9 mouse cellular contexts compared by ENCODE assay signal in the genomic region with DNA sequence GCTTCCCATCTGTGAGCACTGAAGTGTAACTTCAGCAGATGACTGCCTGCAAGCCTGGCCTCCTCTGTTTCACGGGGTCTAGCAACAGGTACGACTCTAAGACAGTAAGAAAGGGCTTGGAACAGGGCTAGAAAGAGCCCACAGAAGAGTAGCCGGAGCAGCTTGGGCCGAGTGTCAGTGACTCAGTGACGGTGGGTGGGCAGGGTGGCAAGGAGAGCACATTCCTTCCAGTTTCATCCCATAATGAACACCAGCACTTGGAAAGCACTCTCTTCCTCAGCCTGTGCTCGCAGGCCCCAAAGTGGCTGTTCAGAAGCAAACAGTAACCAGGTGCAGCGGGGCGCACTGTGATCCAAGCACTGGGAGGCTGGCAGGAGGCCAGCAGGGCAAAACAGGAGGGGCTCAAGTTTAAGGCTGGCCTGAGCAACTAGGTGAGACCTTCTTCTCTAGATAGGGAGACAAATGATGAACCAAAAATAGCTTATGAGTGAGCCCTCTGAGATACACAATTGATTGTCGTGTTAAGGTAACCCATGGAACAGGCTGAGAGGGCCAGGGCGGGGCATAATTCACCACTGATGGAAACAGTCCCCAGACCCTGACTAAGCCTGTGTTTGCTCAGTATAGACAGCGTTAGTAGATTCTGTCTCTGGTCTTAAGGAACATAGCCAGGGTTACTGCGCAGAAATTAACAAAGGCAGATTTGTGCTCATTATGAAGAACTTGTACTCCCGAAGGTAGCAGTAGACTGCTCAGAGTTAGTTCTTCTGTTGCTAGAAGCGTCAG. TPM values are rescaled to one million over a fixed set of nuclear protein-coding genes. Genes with fewer than 3 reads are reported as not detected.
DNase-seq lines count a peak whose midpoint lies in the region; ATAC-seq and TF ChIP-seq lines count a peak whose summit lies in the region.
"Had no signal": no experiment of that assay in that cellular context is flagged by ENCODE, and none has a peak within 500 bp of the region (broad histone marks: within the 10 kb centered on the region; RNA-seq: fewer than 3 reads in every experiment).

No protein-coding gene starts in this region.

- H3K9me3 ChIP-seq in heart, embryonic 11.5 days (replicated peaks; ENCODE audit: control insufficient read depth, low read length): no peaks in the 10 kb centered on the region
- no peaks in the 10 kb centered on the region for H3K9me3 ChIP-seq in E14TG2a.4 (ENCODE audit: low read length)
- H3K9me3 ChIP-seq in forebrain, embryonic 12.5 days: no peaks in the 10 kb centered on the region
- H3K9me3 ChIP-seq in limb, embryonic 15.5 days: no peaks in the 10 kb centered on the region

- no peak overlapping the region for H3K4me3 ChIP-seq in heart, embryonic 11.5 days (ENCODE audit: low read depth, low read length)
- peak overlapping the region; percentile 41 for H3K4me3 ChIP-seq in E14TG2a.4 (replicated peaks; ENCODE audit: low read length)
- no peak overlapping the region for H3K4me3 ChIP-seq in forebrain, embryonic 12.5 days (replicated peaks)
- no peak overlapping the region for H3K4me3 ChIP-seq in limb, embryonic 15.5 days

- H3K4me2 ChIP-seq in heart, embryonic 11.5 days: peak overlapping the region; percentile 14
- H3K4me2 ChIP-seq in forebrain, embryonic 12.5 days: peak overlapping the region; percentile 50
- no peak overlapping the region for H3K4me2 ChIP-seq in limb, embryonic 15.5 days

- no peak for DNase-seq in heart, adult 18-20 months
- no peak for DNase-seq in frontal cortex, postnatal 10 days (ENCODE audit: low spot score in 2 of 2)
- no peak for DNase-seq in c-Kit-positive CD71-positive TER-119-positive erythroid progenitor cells, embryonic 14.5 days (ENCODE audit: low spot score)
- no peak for DNase-seq in urinary bladder, postnatal 14 days (ENCODE audit: low spot score)
- DNase-seq: thymus, postnatal 25 days had no signal

- no peaks in the 10 kb centered on the region for H3K27me3 ChIP-seq in heart, embryonic 11.5 days (ENCODE audit: control insufficient read depth, insufficient read depth, low read length)
- H3K27me3 ChIP-seq in E14TG2a.4 (ENCODE audit: insufficient read depth, low read length): no peaks in the 10 kb centered on the region
- H3K27me3 ChIP-seq in forebrain, embryonic 12.5 days: no peaks in the 10 kb centered on the region
- H3K27me3 ChIP-seq in limb, embryonic 15.5 days: no peaks in the 10 kb centered on the region

- no peak for TF ChIP-seq CTCF in E14TG2a.4 (conservative IDR thresholded peaks at IDR 0.05; ENCODE audit: low read length)

- H3K9ac ChIP-seq in heart, embryonic 11.5 days (ENCODE audit: low read depth, low read length): no peak overlapping the region; the same call in 1 of the 2 replicates
- peak overlapping the region; percentile 44 for H3K9ac ChIP-seq in forebrain, embryonic 12.5 days
- H3K9ac ChIP-seq in limb, embryonic 15.5 days: no peak overlapping the region

- H3K4me1 ChIP-seq in heart, embryonic 11.5 days (ENCODE audit: control insufficient read depth, insufficient read depth, low read length): peaks cover 64% of the 10 kb centered on the region
- peaks cover 63% of the 10 kb centered on the region for H3K4me1 ChIP-seq in E14TG2a.4 (replicated peaks; ENCODE audit: low read depth, low read length)
- peaks cover 74% of the 10 kb centered on the region for H3K4me1 ChIP-seq in forebrain, embryonic 12.5 days
- peaks cover 63% of the 10 kb centered on the region for H3K4me1 ChIP-seq in limb, embryonic 15.5 days

- H3K27ac ChIP-seq in heart, embryonic 11.5 days (ENCODE audit: low read depth, low read length): peak overlapping the region; percentile 85
- H3K27ac ChIP-seq in forebrain, embryonic 12.5 days: peak overlapping the region; percentile 96
- peak overlapping the region; percentile 71 for H3K27ac ChIP-seq in limb, embryonic 15.5 days

- H3K36me3 ChIP-seq in heart, embryonic 11.5 days (ENCODE audit: control insufficient read depth, insufficient read depth, low read length): no peaks in the 10 kb centered on the region
- no peaks in the 10 kb centered on the region for H3K36me3 ChIP-seq in E14TG2a.4 (ENCODE audit: insufficient read depth, low read length)
- H3K36me3 ChIP-seq in forebrain, embryonic 12.5 days (replicated peaks): peaks cover 21% of the 10 kb centered on the region
- H3K36me3 ChIP-seq in limb, embryonic 15.5 days: no peaks in the 10 kb centered on the region; the same call in 1 of the 2 replicates

- WGBS in heart, embryonic 11.5 days (ENCODE audit: insufficient replicate concordance): 69% methylated on average over 14 of the region's 14 CpGs
- WGBS in forebrain, embryonic 12.5 days: 37% methylated on average over 14 of the region's 14 CpGs
- 43% methylated on average over 14 of the region's 14 CpGs for WGBS in limb, embryonic 15.5 days

- ATAC-seq in heart, embryonic 11.5 days (replicated peaks; ENCODE audit: insufficient number of reproducible peaks, low FRiP score, low TSS enrichment): no peak
- no peak; the same call in 1 of the 2 replicates for ATAC-seq in forebrain, embryonic 12.5 days (ENCODE audit: low FRiP score)
- no peak for ATAC-seq in limb, embryonic 15.5 days (ENCODE audit: insufficient number of reproducible peaks, low FRiP score, low TSS enrichment, low read depth)

RNA-seq across cellular contexts. Expression of a gene that starts 17.1 kb away (rescaled TPM):
- polyA plus RNA-seq in heart, embryonic 11.5 days (2014; fragmentation: Nextera tagmentation; extraction: Ambion mirVana): 0.11 and 0.20 TPM in 2 replicates
- total RNA-seq in heart, adult 18-20 months (2021): under 1 TPM; 0.13 to 0.32 TPM
- 0.38 and 0.57 TPM in 2 replicates for polyA plus RNA-seq in forebrain, embryonic 12.5 days (2016; fragmentation: Nextera tagmentation; extraction: Ambion mirVana)
- 0.24 and 0.25 TPM in 2 replicates for polyA plus RNA-seq in limb, embryonic 15.5 days (2015; fragmentation: Nextera tagmentation; extraction: Ambion mirVana)
